Mouse (Mus musculus): Measurements from ENCODE around the gene Fyb. TPM values are rescaled to one million over a fixed set of nuclear protein-coding genes. Genes with fewer than 3 reads are reported as not detected.

The Fyb gene
- polyA plus RNA-seq, 1 experiment from 2014 or later: 1.6 TPM

- Histone ChIP-seq H3K4me2 (ENCODE audit: low read length) (no peak overlapping the region), H3K9ac (replicated peaks; ENCODE audit: low read depth, low read length) (no peak overlapping the region), H3K4me1 (replicated peaks; ENCODE audit: control insufficient read depth, insufficient read depth, low read length) (no peaks in the 10 kb centered on the region), H3K4me3 (replicated peaks; ENCODE audit: low read length) (no peak overlapping the region), H3K27ac (ENCODE audit: low read length) (no peak overlapping the region), H3K27me3 (replicated peaks; ENCODE audit: control insufficient read depth, insufficient read depth, low read length) (no peaks in the 10 kb centered on the region), H3K36me3 (ENCODE audit: control insufficient read depth, insufficient read depth) (no peaks in the 10 kb centered on the region), H3K9me3 (ENCODE audit: control insufficient read depth, low read length) (no peaks in the 10 kb centered on the region)
- 88% methylated on average over 3 of the region's 3 CpGs for WGBS
- ATAC-seq: no peak
These were observed 2.7 kb downstream of the Fyb start for GRCm38 (mm10) chr15:6525386-6525785.

GRCm38 (mm10) chr15:6533858-6534343, 11.2 kb downstream of the Fyb start:
- Histone ChIP-seq H3K9me3 (ENCODE audit: control insufficient read depth, low read length) (no peaks in the 10 kb centered on the region), H3K4me1 (replicated peaks; ENCODE audit: control insufficient read depth, insufficient read depth, low read length) (no peaks in the 10 kb centered on the region), H3K4me3 (replicated peaks; ENCODE audit: low read length) (no peak overlapping the region), H3K9ac (replicated peaks; ENCODE audit: low read depth, low read length) (no peak overlapping the region), H3K4me2 (ENCODE audit: low read length) (no peak overlapping the region), H3K27ac (ENCODE audit: low read length) (no peak overlapping the region), H3K27me3 (replicated peaks; ENCODE audit: control insufficient read depth, insufficient read depth, low read length) (no peaks in the 10 kb centered on the region), H3K36me3 (ENCODE audit: control insufficient read depth, insufficient read depth) (no peaks in the 10 kb centered on the region)
- no peak for ATAC-seq
- 88% methylated on average over 3 of the region's 3 CpGs for WGBS

GRCm38 (mm10) chr15:6534592-6534991, 11.9 kb downstream of the Fyb start:
- no peaks in the 10 kb centered on the region for H3K9me3 ChIP-seq (ENCODE audit: control insufficient read depth, low read length)
- H3K27ac ChIP-seq (ENCODE audit: low read length): no peak overlapping the region
- no peaks in the 10 kb centered on the region for H3K4me1 ChIP-seq (replicated peaks; ENCODE audit: control insufficient read depth, insufficient read depth, low read length)
- no peak overlapping the region for H3K9ac ChIP-seq (replicated peaks; ENCODE audit: low read depth, low read length)
- no peak overlapping the region for H3K4me2 ChIP-seq (ENCODE audit: low read length)
- no peaks in the 10 kb centered on the region for H3K27me3 ChIP-seq (replicated peaks; ENCODE audit: control insufficient read depth, insufficient read depth, low read length)
- 92% methylated on average over 8 of the region's 8 CpGs for WGBS
- H3K36me3 ChIP-seq (ENCODE audit: control insufficient read depth, insufficient read depth): no peaks in the 10 kb centered on the region
- ATAC-seq: no peak
- no peak overlapping the region for H3K4me3 ChIP-seq (replicated peaks; ENCODE audit: low read length)

- Histone ChIP-seq H3K27me3 (replicated peaks; ENCODE audit: control insufficient read depth, insufficient read depth, low read length) (no peaks in the 10 kb centered on the region), H3K9ac (replicated peaks; ENCODE audit: low read depth, low read length) (no peak overlapping the region), H3K27ac (ENCODE audit: low read length) (no peak overlapping the region), H3K4me1 (replicated peaks; ENCODE audit: control insufficient read depth, insufficient read depth, low read length) (no peaks in the 10 kb centered on the region), H3K4me3 (replicated peaks; ENCODE audit: low read length) (no peak overlapping the region), H3K36me3 (ENCODE audit: control insufficient read depth, insufficient read depth) (no peaks in the 10 kb centered on the region), H3K9me3 (ENCODE audit: control insufficient read depth, low read length) (no peaks in the 10 kb centered on the region), H3K4me2 (ENCODE audit: low read length) (no peak overlapping the region)
- WGBS: 80% methylated on average over 7 of the region's 7 CpGs
- ATAC-seq: no peak
These were observed 17.1 kb downstream of the Fyb start for GRCm38 (mm10) chr15:6539639-6540338.

- WGBS: 93% methylated on average over 4 of the region's 4 CpGs
- Histone ChIP-seq H3K27me3 (replicated peaks; ENCODE audit: control insufficient read depth, insufficient read depth, low read length) (no peaks in the 10 kb centered on the region), H3K4me2 (ENCODE audit: low read length) (no peak overlapping the region), H3K4me1 (replicated peaks; ENCODE audit: control insufficient read depth, insufficient read depth, low read length) (no peaks in the 10 kb centered on the region), H3K36me3 (ENCODE audit: control insufficient read depth, insufficient read depth) (no peaks in the 10 kb centered on the region), H3K4me3 (replicated peaks; ENCODE audit: low read length) (no peak overlapping the region), H3K27ac (ENCODE audit: low read length) (no peak overlapping the region), H3K9me3 (ENCODE audit: control insufficient read depth, low read length) (no peaks in the 10 kb centered on the region), H3K9ac (replicated peaks; ENCODE audit: low read depth, low read length) (no peak overlapping the region)
- no peak for ATAC-seq
These were observed 26.3 kb downstream of the Fyb start for GRCm38 (mm10) chr15:6548911-6549310.

- Histone ChIP-seq H3K9ac (replicated peaks; ENCODE audit: low read depth, low read length) (no peak overlapping the region), H3K4me2 (ENCODE audit: low read length) (no peak overlapping the region), H3K4me3 (replicated peaks; ENCODE audit: low read length) (no peak overlapping the region), H3K4me1 (replicated peaks; ENCODE audit: control insufficient read depth, insufficient read depth, low read length) (no peaks in the 10 kb centered on the region), H3K36me3 (ENCODE audit: control insufficient read depth, insufficient read depth) (no peaks in the 10 kb centered on the region), H3K9me3 (ENCODE audit: control insufficient read depth, low read length) (no peaks in the 10 kb centered on the region), H3K27me3 (replicated peaks; ENCODE audit: control insufficient read depth, insufficient read depth, low read length) (no peaks in the 10 kb centered on the region), H3K27ac (ENCODE audit: low read length) (no peak overlapping the region)
- 93% methylated on average over 7 of the region's 7 CpGs for WGBS
- no peak for ATAC-seq
These were observed 29.2 kb downstream of the Fyb start for GRCm38 (mm10) chr15:6551875-6552274.

GRCm38 (mm10) chr15:6554742-6555141, 32.1 kb downstream of the Fyb start:
- H3K36me3 ChIP-seq (ENCODE audit: control insufficient read depth, insufficient read depth): no peaks in the 10 kb centered on the region
- no peak overlapping the region for H3K27ac ChIP-seq (ENCODE audit: low read length)
- no peaks in the 10 kb centered on the region for H3K4me1 ChIP-seq (replicated peaks; ENCODE audit: control insufficient read depth, insufficient read depth, low read length)
- no peak for ATAC-seq
- no peaks in the 10 kb centered on the region for H3K9me3 ChIP-seq (ENCODE audit: control insufficient read depth, low read length)
- no peak overlapping the region for H3K9ac ChIP-seq (replicated peaks; ENCODE audit: low read depth, low read length)
- H3K27me3 ChIP-seq (replicated peaks; ENCODE audit: control insufficient read depth, insufficient read depth, low read length): no peaks in the 10 kb centered on the region
- no peak overlapping the region for H3K4me3 ChIP-seq (replicated peaks; ENCODE audit: low read length)
- H3K4me2 ChIP-seq (ENCODE audit: low read length): no peak overlapping the region
- WGBS: 83% methylated on average over 4 of the region's 4 CpGs

- Histone ChIP-seq H3K36me3 (ENCODE audit: control insufficient read depth, insufficient read depth) (no peaks in the 10 kb centered on the region), H3K4me2 (ENCODE audit: low read length) (no peak overlapping the region), H3K9ac (replicated peaks; ENCODE audit: low read depth, low read length) (no peak overlapping the region), H3K4me1 (replicated peaks; ENCODE audit: control insufficient read depth, insufficient read depth, low read length) (no peaks in the 10 kb centered on the region), H3K4me3 (replicated peaks; ENCODE audit: low read length) (no peak overlapping the region), H3K27me3 (replicated peaks; ENCODE audit: control insufficient read depth, insufficient read depth, low read length) (no peaks in the 10 kb centered on the region), H3K27ac (ENCODE audit: low read length) (no peak overlapping the region), H3K9me3 (ENCODE audit: control insufficient read depth, low read length) (no peaks in the 10 kb centered on the region)
- WGBS: 36% methylated on average over 2 of the region's 2 CpGs
- ATAC-seq: no peak
These were observed 32.9 kb downstream of the Fyb start for GRCm38 (mm10) chr15:6555536-6555935.

GRCm38 (mm10) chr15:6556272-6556671, 33.6 kb downstream of the Fyb start:
- H3K9me3 ChIP-seq (ENCODE audit: control insufficient read depth, low read length): no peaks in the 10 kb centered on the region
- H3K36me3 ChIP-seq (ENCODE audit: control insufficient read depth, insufficient read depth): no peaks in the 10 kb centered on the region
- H3K9ac ChIP-seq (replicated peaks; ENCODE audit: low read depth, low read length): no peak overlapping the region
- H3K27ac ChIP-seq (ENCODE audit: low read length): no peak overlapping the region
- no peak overlapping the region for H3K4me2 ChIP-seq (ENCODE audit: low read length)
- WGBS: 88% methylated on average over 4 of the region's 4 CpGs
- H3K4me3 ChIP-seq (replicated peaks; ENCODE audit: low read length): no peak overlapping the region
- no peaks in the 10 kb centered on the region for H3K27me3 ChIP-seq (replicated peaks; ENCODE audit: control insufficient read depth, insufficient read depth, low read length)
- H3K4me1 ChIP-seq (replicated peaks; ENCODE audit: control insufficient read depth, insufficient read depth, low read length): no peaks in the 10 kb centered on the region
- no peak for ATAC-seq

GRCm38 (mm10) chr15:6556911-6557310, 34.3 kb downstream of the Fyb start:
- Histone ChIP-seq H3K27me3 (replicated peaks; ENCODE audit: control insufficient read depth, insufficient read depth, low read length) (no peaks in the 10 kb centered on the region), H3K4me2 (ENCODE audit: low read length) (no peak overlapping the region), H3K4me3 (replicated peaks; ENCODE audit: low read length) (no peak overlapping the region), H3K9ac (replicated peaks; ENCODE audit: low read depth, low read length) (no peak overlapping the region), H3K9me3 (ENCODE audit: control insufficient read depth, low read length) (no peaks in the 10 kb centered on the region), H3K4me1 (replicated peaks; ENCODE audit: control insufficient read depth, insufficient read depth, low read length) (no peaks in the 10 kb centered on the region), H3K36me3 (ENCODE audit: control insufficient read depth, insufficient read depth) (no peaks in the 10 kb centered on the region), H3K27ac (ENCODE audit: low read length) (no peak overlapping the region)
- WGBS: 95% methylated on average over 6 of the region's 6 CpGs
- ATAC-seq: no peak

Data from forebrain, embryonic 16.5 days (tissue).